In the genomic region with DNA sequence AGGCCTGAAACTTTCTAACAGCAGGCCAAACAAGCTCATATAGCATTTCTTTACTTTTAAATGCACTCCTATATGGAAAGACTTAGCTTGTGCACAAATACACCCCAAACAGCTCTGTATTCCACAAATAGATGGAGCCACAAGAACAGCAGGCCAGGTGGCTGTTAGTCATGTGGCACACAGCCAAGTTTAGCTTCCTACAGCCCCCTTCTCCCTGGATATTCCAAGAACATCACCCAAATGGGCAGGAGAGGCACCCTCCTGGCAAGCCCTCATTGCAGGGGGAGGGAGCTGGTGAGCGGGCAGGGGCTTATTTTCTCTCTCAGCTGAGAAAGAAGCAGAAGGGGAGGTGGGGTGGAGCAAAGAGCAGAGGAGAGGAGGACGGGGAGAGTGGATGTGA, we compare ENCODE assay signal across 20 mouse cellular contexts. TPM values are rescaled to one million over a fixed set of nuclear protein-coding genes. Genes with fewer than 3 reads are reported as not detected.
DNase-seq lines count a peak whose midpoint lies in the region; TF ChIP-seq lines count a peak whose summit lies in the region.
"Had no signal": no experiment of that assay in that cellular context is flagged by ENCODE, and none has a peak within 500 bp of the region (broad histone marks: within the 10 kb centered on the region; RNA-seq: fewer than 3 reads in every experiment).

No protein-coding gene starts in this region.

- DNase-seq in cerebellum, postnatal 10 days: peak; percentile 32 to 35
- DNase-seq in cerebellum, adult 2 months: no peak
- peak; percentile 59 for DNase-seq in right cerebral cortex, adult 18-20 months
- no peak for DNase-seq in right cerebral cortex, postnatal 4 days
- peak; percentile 43 to 46 for DNase-seq in left cerebral cortex, postnatal 36 days (ENCODE audit: low spot score in 2 of 2)
- peak; percentile 80 for DNase-seq in telencephalon, adult 2 months (ENCODE audit: low read depth, low spot score)
- DNase-seq in lung, postnatal 14 days: no peak
- DNase-seq in spleen, adult 18-20 months: no peak
- DNase-seq: adrenal gland, adult 8-10 months; cerebellum, adult 18-20 months; gastrocnemius, postnatal 14 days; heart, postnatal 10 days; kidney, adult 18-20 months; kidney, postnatal 14 days; liver, embryonic 13.5 days; midbrain, embryonic 14.5 days had no signal

- no peaks in the 10 kb centered on the region for H3K27me3 ChIP-seq in cerebellum, adult 2 months (ENCODE audit: control insufficient read depth, insufficient read depth, low read length)
- H3K27me3 ChIP-seq: CH12.LX; liver, embryonic 13.5 days had no signal

- no peak overlapping the region for H3K4me3 ChIP-seq in cerebellum, adult 2 months (replicated peaks; ENCODE audit: insufficient read depth, low read depth, low read length)
- H3K4me3 ChIP-seq: erythroblast, embryonic 14.5 days; heart, embryonic 10.5 days; liver, embryonic 13.5 days; myocyte had no signal

- intact Hi-C loops in left cerebral cortex, postnatal 36 days (cut with DNase I): no loop called here

- TF ChIP-seq CTCF in cerebellum, adult 2 months (IDR thresholded peaks at IDR 0.05; ENCODE audit: borderline replicate concordance, insufficient read depth, low read depth, low read length): no peak

- no peak for TF ChIP-seq POLR2A in cerebellum, adult 2 months (IDR thresholded peaks at IDR 0.05; ENCODE audit: borderline replicate concordance, insufficient read depth, low read length)

- H3K4me1 ChIP-seq in cerebellum, adult 2 months (ENCODE audit: control insufficient read depth, insufficient read depth, low read length): no peaks in the 10 kb centered on the region
- H3K4me1 ChIP-seq: heart, embryonic 10.5 days; liver, embryonic 13.5 days had no signal

- H3K27ac ChIP-seq in cerebellum, adult 2 months (ENCODE audit: insufficient read depth, low read length): no peak overlapping the region
- H3K27ac ChIP-seq: heart, embryonic 10.5 days; liver, embryonic 13.5 days had no signal

- WGBS in cerebellum, adult 2 months: 42% methylated on average over 2 of the region's 2 CpGs

RNA-seq across cellular contexts. Expression of gene Pex3, which starts 48.0 kb away (rescaled TPM):
- polyA plus RNA-seq in cerebellum, adult 2 months (2012; rRNA removed): 27.5 and 30.2 TPM in 2 replicates
- 10 to 100 TPM; 25.3 to 27.8 TPM for total RNA-seq in left cerebral cortex, postnatal 36 days (2021)

RNA-seq across cellular contexts. Expression of gene Adat2, which starts 48.2 kb away (rescaled TPM):
- polyA plus RNA-seq in cerebellum, adult 2 months (2012; rRNA removed): 6.2 and 7.2 TPM in 2 replicates
- total RNA-seq in left cerebral cortex, postnatal 36 days (2021): 1 to 10 TPM; 7.9 to 9.8 TPM

Comparison
In these comparisons a context has a peak if more than half of its experiments do, and no peak if none do; other contexts are left out.
1. DNase-seq: peak in cerebellum, postnatal 10 days (2 of 2), right cerebral cortex, adult 18-20 months (single experiment), left cerebral cortex, postnatal 36 days (2 of 2) and telencephalon, adult 2 months (single experiment); none in cerebellum, adult 2 months (0 of 2), right cerebral cortex, postnatal 4 days (single experiment), lung, postnatal 14 days (single experiment) and spleen, adult 18-20 months (0 of 2).